Mouse (Mus musculus): ENCODE measurements around the gene Gm4513.
"Not testable (repeated sequence)": the region's sequence is repeated elsewhere in the genome, so short reads cannot be mapped to it uniquely, and the experiment has no call there.

Gm4513 gene

DNA sequence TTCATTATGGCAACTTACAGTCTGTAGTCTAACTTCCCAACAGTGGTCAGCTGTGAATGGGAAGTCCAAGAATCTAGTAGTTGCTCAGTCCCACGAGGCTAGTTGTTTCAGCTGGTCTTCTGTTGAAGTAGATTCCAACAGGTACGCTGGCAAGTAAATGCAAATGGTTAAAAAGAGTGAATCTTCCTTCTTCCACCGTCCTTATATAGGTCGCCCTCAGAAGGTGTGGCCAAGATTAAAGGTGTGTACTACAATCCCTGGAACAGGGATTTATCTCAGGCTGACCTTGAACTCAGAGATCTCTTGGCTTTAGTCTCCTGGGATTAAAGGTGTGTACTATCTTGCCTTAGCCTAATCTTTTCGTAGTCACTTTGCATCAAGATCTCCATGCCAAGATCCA is at the start of gene Gm4513:
Gene Gm4513 (minus strand): TSS at position 101 of the 400 bp plus-strand sequence.
- not testable (repeated sequence) for DNase-seq (ENCODE audit: low read depth)

DNA sequence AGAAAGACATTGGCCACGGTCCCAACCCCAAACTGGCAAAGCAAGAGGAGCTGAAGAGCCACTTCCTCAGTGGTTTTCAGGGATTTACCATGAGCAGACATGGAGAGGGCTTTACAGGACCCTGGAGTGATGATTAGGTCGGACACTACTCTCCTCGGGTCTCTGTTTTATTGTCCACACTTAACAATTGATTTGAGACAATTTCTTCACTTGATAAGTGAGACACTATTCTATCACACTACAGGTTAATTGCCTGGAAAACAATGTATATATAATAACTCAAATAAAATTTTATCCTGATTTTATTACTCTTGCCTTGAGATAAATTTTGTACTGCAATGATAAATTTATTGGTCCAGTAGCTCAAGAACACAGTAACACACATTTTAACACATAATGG is 22.7 kb downstream of the Gm4513 start, which contains the start of gene Gm4141:
Gene Gm4141 (minus strand): TSS at position 101 of the 400 bp plus-strand sequence.
- not testable (repeated sequence) for DNase-seq (ENCODE audit: low read depth)

DNA sequence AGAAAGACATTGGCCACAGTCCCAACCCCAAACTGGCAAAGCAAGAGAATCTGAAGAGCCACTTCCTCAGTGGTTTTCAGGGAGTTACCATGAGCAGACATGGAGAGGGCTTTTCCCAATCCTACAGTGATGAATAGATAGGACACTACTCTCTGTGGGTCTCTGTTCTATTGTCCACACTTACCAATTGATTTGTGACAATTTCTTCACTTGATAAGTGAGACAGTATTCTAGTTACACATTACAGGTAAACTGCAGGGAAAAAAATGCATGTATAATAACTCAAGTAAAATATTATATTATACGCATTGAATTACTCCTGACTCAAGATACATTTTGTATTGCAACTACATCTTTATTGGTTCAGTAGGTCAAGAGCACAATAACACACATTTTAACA is 53.2 kb downstream of the Gm4513 start, which contains the start of gene Gm5726:
Gene Gm5726 (minus strand): TSS at position 101 of the 400 bp plus-strand sequence.
- DNase-seq (ENCODE audit: low read depth) = not testable (repeated sequence)

All from naive thymus-derived CD4-positive, alpha-beta T cell, adult 2 months (primary cell).